Mouse (Mus musculus) lung, embryonic 16.5 days (tissue): Measurements from ENCODE around the gene Reep6. TPM values are rescaled to one million over a fixed set of nuclear protein-coding genes. Genes with fewer than 3 reads are reported as not detected.

Source experiments
- ATAC-seq: fragments of 200-750 bp; cut with Nextera tagmentation; 2 replicates; pipeline ENCODE4 v1.8.0; 2017; ENCODE audit warnings: low read depth, mild to moderate bottlenecking, moderate library complexity
- H3K27ac ChIP-seq: fragments of 300-500 bp; sonication (generic); 2 replicates; pipeline ENCODE4 v1.5.1; 2014; ENCODE audit warnings: mild to moderate bottlenecking, control low read depth, low read length
- H3K27me3 ChIP-seq: fragments of 300-500 bp; sonication (generic); 2 replicates; pipeline ENCODE4 v1.6.1; 2014; ENCODE audit warnings: low read depth, low read length, mixed read lengths; ENCODE audit not compliant: control insufficient read depth, insufficient read depth
- H3K36me3 ChIP-seq: fragments of 300-500 bp; sonication (generic); 2 replicates; pipeline ENCODE4 v1.6.1; 2014; ENCODE audit warnings: low read length; ENCODE audit not compliant: control insufficient read depth, insufficient read depth
- H3K4me1 ChIP-seq: fragments of 300-500 bp; sonication (generic); replicated peaks from 2 replicates; pipeline ENCODE4 v1.6.1; 2014; ENCODE audit warnings: low read length, mixed read lengths; ENCODE audit not compliant: control insufficient read depth, insufficient read depth
- H3K4me2 ChIP-seq: fragments of 300-500 bp; sonication (generic); 2 replicates; pipeline ENCODE4 v1.6.1; 2014; ENCODE audit warnings: low read depth, low read length, control low read depth
- H3K4me3 ChIP-seq: fragments of 300-500 bp; sonication (generic); 2 replicates; pipeline ENCODE4 v1.5.1; 2014; ENCODE audit warnings: mild to moderate bottlenecking, low read length, control low read depth
- H3K9ac ChIP-seq: fragments of 300-500 bp; sonication (generic); 2 replicates; pipeline ENCODE4 v1.6.1; 2014; ENCODE audit warnings: low read length, control low read depth
- H3K9me3 ChIP-seq: fragments of 300-500 bp; sonication (generic); 2 replicates; pipeline ENCODE4 v1.6.1; 2016; ENCODE audit warnings: low read length; ENCODE audit not compliant: control insufficient read depth
- WGBS: fragments of 180-500 bp; shearing (Covaris S2); extraction: QIAGEN DNeasy Blood & Tissue Kit; methylation state at CpG from one replicate; pipeline ENCODE4 v1.1.7; 2014; 5-methylcytosine and 5-hydroxymethylcytosine counted together
- polyA plus RNA-seq: library from polyadenylated mRNA; unstranded; fragments of >200 nt; fragmentation: Nextera tagmentation; extraction: Ambion mirVana; gene quantifications from 2 replicates; pipeline ENCODE4 v1.2.1, GENCODE M21; 2015

Gene Reep6
- polyA plus RNA-seq, 1 experiment from 2014 or later = 17.0 TPM

- Histone ChIP-seq H3K9me3 (no peaks in the 10 kb centered on the region), H3K4me2 (no peak overlapping the region), H3K9ac (no peak overlapping the region), H3K36me3 (no peaks in the 10 kb centered on the region), H3K4me3 (no peak overlapping the region), H3K27me3 (peaks cover 59% of the 10 kb centered on the region), H3K27ac (no peak overlapping the region), H3K4me1 (peaks cover 5% of the 10 kb centered on the region; the same call in 1 of the 2 replicates)
- WGBS = 10% methylated on average over 9 of the region's 9 CpGs
- ATAC-seq = no peak
These were observed 25.7 kb downstream of the Reep6 start for GRCm38 (mm10) chr10:80355431-80355830.

DNA sequence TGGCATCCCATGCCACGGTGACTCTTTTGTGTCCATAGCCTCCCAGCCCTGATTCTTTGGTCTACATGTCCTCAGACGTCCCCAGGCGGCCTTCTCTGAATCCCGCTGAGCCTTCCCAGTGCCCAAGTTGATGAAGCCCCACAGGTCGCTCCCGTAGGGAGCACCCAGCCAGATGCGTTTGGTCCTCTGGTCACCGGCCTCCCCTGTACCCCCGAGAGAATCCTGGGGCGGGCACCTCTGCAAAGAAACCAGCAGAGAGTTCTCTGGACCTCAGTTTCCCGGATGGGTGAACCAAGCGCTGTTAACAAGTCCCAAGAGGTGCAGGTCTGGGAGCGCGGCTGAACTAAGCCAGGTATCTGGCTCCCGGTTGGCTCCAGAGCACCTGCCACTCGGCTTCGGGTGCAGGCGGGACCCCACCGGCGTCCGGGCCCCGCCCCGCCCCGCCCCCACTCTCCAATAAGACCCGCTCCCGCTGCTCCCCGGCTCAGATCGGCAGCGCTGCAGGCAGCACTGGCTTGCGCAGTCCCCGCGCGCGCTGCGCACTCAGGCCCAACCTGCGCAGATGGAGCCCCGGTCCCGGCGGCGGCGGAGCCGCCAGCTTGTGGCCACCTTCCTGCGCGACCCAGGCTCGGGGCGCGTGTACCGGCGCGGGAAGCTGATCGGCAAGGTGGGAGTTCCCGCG lies 26.4 kb downstream of the Reep6 start, which contains the start of gene Plk5:
TSS of gene Plk5 (plus strand) at position 459 of the 682 bp plus-strand sequence.
- Histone ChIP-seq H3K27ac (no peak within 1 kb of the TSS), H3K4me1 (peaks cover 4% of the 10 kb centered on the region; the same call in 1 of the 2 replicates), H3K9me3 (no peaks in the 10 kb centered on the region), H3K27me3 (peaks cover 53% of the 10 kb centered on the region), H3K4me2 (peak within 1 kb of the TSS; percentile 55), H3K9ac (0 out of 2 replicates have a peak within 1 kb of the TSS, but pooled peaks have one; percentile 28), H3K36me3 (no peaks in the 10 kb centered on the region), H3K4me3 (peak within 1 kb of the TSS; percentile 39)
- ATAC-seq = no peak
- 1% methylated on average over 51 of the region's 53 CpGs for WGBS

GRCm38 (mm10) chr10:80356737-80357136 lies 27.0 kb downstream of the Reep6 start:
- ATAC-seq = no peak
- Histone ChIP-seq H3K9me3 (no peaks in the 10 kb centered on the region), H3K9ac (0 out of 2 replicates have a peak overlapping the region, but pooled peaks have one; percentile 28), H3K4me2 (peak overlapping the region; percentile 55), H3K27me3 (peaks cover 51% of the 10 kb centered on the region), H3K27ac (no peak overlapping the region), H3K4me1 (peaks cover 4% of the 10 kb centered on the region; the same call in 1 of the 2 replicates), H3K4me3 (peak overlapping the region; percentile 39), H3K36me3 (no peaks in the 10 kb centered on the region)
- WGBS = under 1% methylated on average over 34 of the region's 34 CpGs

DNA sequence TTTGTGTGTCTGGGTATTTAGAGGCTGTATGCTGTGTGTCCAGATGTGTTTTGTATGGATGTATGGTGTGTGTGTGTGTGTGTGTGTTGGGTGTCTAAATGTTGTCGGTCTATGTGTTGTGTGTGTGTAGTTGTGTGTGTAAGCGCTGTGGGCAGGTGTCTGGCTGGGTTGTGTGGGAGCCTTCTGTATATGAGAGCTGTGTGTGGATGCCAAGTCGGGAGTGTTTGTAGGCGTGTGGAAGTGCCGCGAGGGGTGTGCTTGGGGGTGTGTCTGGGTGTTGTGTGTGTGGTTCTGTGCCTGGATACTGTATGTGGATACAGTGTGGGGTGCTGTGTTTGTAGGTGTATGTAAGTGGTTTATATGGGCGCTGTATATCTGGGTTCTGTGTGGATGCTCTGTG lies 27.6 kb downstream of the Reep6 start:
- Histone ChIP-seq H3K27ac (no peak overlapping the region), H3K4me1 (peaks cover 4% of the 10 kb centered on the region; the same call in 1 of the 2 replicates), H3K4me2 (no peak overlapping the region; the same call in 1 of the 2 replicates), H3K4me3 (no peak overlapping the region), H3K27me3 (peaks cover 45% of the 10 kb centered on the region), H3K36me3 (no peaks in the 10 kb centered on the region), H3K9ac (no peak overlapping the region), H3K9me3 (no peaks in the 10 kb centered on the region)
- ATAC-seq = no peak
- WGBS = 26% methylated on average over 7 of the region's 7 CpGs

DNA sequence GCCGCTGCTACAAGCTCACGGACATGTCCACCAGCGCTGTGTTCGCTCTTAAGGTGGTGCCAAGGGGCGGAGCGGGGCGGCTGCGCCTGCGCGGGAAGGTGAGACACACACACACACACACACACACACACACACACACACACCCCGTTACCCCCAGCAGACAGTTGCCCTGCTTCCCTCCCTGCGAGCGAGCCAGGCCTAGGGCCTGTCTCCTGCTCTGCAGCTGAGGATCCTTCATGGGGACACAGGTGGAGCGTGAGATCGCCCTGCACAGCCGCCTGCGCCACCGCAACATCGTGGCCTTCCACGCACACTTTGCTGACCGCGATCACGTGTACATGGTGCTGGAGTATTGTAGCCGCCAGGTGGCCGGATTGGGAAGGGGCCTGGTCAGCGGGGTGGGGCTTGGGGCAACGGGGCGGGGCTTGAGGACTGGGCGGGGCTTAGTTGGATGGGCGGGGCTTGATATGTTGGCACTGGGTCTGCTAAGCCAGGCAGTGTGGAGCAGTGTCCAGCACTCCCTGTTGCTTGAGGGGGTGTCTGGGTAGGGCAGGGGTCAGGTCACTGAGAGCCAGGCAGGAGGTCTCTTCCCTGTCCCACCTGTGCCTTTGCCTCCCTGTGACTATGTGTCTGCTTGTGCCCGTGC lies 28.4 kb downstream of the Reep6 start:
- Histone ChIP-seq H3K27ac (no peak overlapping the region), H3K4me1 (peaks cover 4% of the 10 kb centered on the region; the same call in 1 of the 2 replicates), H3K4me2 (peak overlapping the region; percentile 41), H3K9ac (no peak overlapping the region), H3K36me3 (no peaks in the 10 kb centered on the region), H3K4me3 (peak overlapping the region; percentile 31), H3K9me3 (no peaks in the 10 kb centered on the region), H3K27me3 (peaks cover 45% of the 10 kb centered on the region)
- WGBS = 8% methylated on average over 27 of the region's 31 CpGs
- ATAC-seq = peak; percentile 35; the same call in 1 of the 2 replicates

DNA sequence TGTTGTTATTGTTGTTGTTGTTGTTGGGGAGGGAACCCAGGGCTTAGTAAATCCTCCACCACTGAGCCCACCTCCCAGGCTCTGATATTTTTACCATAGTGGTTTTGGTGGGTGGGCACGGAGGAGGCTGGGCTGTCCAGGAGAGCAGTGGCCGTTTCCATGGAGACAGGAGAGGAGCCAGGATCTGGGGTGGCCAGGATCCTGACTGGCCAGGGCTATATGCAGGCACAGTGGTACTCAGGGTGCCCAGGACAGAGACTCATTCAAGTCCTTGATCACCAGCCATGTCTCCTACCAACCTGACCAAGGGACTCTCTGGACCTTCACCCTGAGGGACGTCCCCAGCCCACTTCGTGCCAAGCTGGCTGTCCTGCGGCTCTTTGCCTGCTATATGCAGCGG lies 34.0 kb downstream of the Reep6 start:
- ATAC-seq = no peak
- 39% methylated on average over 6 of the region's 6 CpGs for WGBS
- H3K27me3 ChIP-seq = peaks cover 1% of the 10 kb centered on the region; the same call in 1 of the 2 replicates

DNA sequence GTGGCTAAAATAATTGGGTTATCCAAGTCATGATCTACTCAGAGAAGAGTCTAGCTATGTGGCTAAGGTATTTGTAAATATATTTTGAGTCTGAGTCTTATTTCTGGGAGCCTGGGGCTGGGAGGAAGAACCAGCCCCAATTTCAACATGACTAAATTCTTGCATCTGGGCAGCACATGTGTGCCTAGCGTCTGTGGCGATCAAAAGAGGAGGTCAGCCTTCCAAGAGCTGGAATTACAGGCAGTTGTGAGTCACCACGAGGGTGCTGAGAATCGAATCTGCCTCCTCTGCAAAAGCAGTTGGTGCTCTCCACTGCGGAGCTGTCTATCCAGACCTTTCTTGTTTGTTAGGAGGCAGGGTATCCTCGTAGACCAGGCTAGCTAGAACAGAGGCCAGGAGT lies 36.0 kb downstream of the Reep6 start:
- no peaks in the 10 kb centered on the region for H3K4me1 ChIP-seq
- no peaks in the 10 kb centered on the region for H3K36me3 ChIP-seq
- H3K4me2 ChIP-seq = no peak overlapping the region
- H3K9ac ChIP-seq = no peak overlapping the region
- H3K4me3 ChIP-seq = no peak overlapping the region
- WGBS = 60% methylated on average over 6 of the region's 6 CpGs
- H3K9me3 ChIP-seq = no peaks in the 10 kb centered on the region; the same call in 1 of the 2 replicates
- no peak overlapping the region for H3K27ac ChIP-seq
- ATAC-seq = no peak
- no peaks in the 10 kb centered on the region; the same call in 1 of the 2 replicates for H3K27me3 ChIP-seq

More for the DNA sequence above, 34.0 kb downstream of the Reep6 start:
- H3K36me3 ChIP-seq = no peaks in the 10 kb centered on the region
- no peak overlapping the region for H3K4me3 ChIP-seq
- H3K4me1 ChIP-seq = no peaks in the 10 kb centered on the region
- no peak overlapping the region for H3K4me2 ChIP-seq
- H3K9me3 ChIP-seq = no peaks in the 10 kb centered on the region; the same call in 1 of the 2 replicates
- no peak overlapping the region for H3K9ac ChIP-seq
- H3K27ac ChIP-seq = no peak overlapping the region

- no peaks in the 10 kb centered on the region for H3K36me3 ChIP-seq
- no peak overlapping the region for H3K9ac ChIP-seq
- ATAC-seq = no peak
- no peak overlapping the region for H3K27ac ChIP-seq
- no peak overlapping the region for H3K4me2 ChIP-seq
- no peaks in the 10 kb centered on the region; the same call in 1 of the 2 replicates for H3K27me3 ChIP-seq
- H3K4me1 ChIP-seq = peaks cover 5% of the 10 kb centered on the region
- H3K4me3 ChIP-seq = no peak overlapping the region
- WGBS = 43% methylated on average over 5 of the region's 5 CpGs
- no peaks in the 10 kb centered on the region; the same call in 1 of the 2 replicates for H3K9me3 ChIP-seq
These were observed 38.2 kb downstream of the Reep6 start for GRCm38 (mm10) chr10:80367954-80368353.

DNA sequence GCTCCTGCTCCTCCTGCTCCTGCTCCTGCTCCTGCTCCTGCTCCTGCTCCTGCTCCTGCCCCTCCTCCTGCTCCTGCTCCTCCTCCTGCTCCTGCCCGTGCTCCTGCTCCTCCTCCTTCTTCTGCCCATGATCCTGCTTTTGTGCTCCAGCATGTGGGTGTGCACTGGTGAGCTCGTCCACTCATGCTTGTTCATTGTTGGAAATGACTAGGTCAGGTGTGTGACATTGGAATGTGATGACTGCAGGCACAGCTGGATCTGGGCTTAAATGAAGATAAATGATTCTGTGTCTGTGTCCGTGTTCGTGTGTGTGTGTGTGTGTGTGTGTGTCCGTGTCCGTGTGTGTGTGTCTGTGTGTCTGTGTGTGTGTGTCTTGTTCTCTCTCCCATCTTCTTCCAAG lies 38.6 kb downstream of the Reep6 start:
- Histone ChIP-seq H3K27ac (no peak overlapping the region), H3K36me3 (no peaks in the 10 kb centered on the region), H3K9ac (no peak overlapping the region), H3K4me2 (no peak overlapping the region), H3K4me3 (no peak overlapping the region), H3K27me3 (no peaks in the 10 kb centered on the region; the same call in 1 of the 2 replicates), H3K4me1 (peaks cover 5% of the 10 kb centered on the region), H3K9me3 (no peaks in the 10 kb centered on the region; the same call in 1 of the 2 replicates)
- WGBS = 81% methylated on average over 6 of the region's 6 CpGs
- ATAC-seq = no peak
